Mouse (Mus musculus) c-Kit-positive CD71-negative TER-119-negative erythroid progenitor cells, embryonic 14.5 days (primary cell): ENCODE measurements around the gene Txlnb.
"Not testable (repeated sequence)": the region's sequence is repeated elsewhere in the genome, so short reads cannot be mapped to it uniquely, and the experiment has no call there.

ENCODE experiments used
- DNase-seq: peaks from one replicate; pipeline ENCODE4 v3.0.0-alpha.2; 2013; ENCODE audit warnings: low read depth

Txlnb gene

DNA sequence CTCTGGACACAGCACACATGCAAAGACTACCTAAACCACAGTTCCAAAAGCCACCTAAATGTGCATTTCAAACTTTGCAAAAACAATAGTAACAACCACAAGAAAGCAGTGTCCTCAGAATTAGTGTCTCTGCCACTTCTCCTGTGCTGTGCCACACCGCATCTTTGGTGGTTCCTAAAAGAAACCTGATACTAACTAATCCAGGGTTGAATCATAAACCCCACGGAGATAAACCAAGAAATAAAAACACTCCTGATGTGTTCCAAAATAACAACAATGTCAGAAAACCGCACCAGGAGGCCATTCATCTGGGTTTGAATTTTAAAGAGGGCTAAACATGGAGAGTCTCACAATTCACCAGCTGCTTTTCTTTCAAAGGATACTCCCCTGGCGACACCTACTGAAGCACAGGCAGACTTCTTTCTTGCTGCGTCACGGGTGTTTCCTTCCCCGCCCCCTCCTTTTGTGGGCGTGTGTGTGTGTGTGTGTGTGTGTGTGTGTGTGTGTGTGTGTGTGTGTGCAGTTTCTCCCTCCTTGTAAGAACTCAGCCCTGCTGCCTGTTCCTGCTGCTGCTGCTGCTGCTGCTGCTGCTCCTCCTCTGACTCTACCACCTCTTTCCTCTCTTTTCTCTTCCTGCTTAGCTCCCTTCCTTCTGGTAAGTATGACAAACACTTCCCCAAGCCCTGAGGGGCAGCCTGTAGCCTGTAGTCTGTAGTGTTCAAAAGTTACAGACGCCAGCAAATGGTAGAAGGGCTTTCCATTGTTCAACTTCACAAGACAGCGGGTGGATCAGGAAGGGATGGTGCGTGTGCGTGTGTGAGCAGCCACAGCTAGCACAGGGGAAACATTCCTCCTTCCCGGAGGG lies at the start of gene Txlnb:
Gene Txlnb, plus strand, starts transcription at position 460 of the 865 bp plus-strand sequence.
- no peak for DNase-seq

DNA sequence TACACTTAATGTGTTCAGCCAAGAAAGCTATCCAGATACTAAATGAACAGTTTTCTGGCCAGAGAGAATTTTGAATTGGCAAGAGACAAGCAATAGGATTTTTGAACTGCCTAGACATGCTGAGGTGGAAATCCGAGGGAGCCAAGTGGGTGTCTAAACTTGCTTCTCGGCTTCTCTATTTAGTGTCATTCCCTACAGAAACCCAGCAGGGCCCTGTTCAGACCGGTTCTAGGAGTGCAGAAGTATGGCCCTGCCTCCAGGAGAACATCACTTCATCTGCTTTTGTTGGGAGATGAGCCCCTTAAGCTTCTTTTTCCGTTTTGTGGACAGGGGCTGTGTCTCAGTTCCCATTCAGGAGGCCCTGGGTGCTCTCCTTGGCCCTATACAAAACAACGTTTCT lies 43.5 kb upstream of the Txlnb start:
- DNase-seq = no peak

DNA sequence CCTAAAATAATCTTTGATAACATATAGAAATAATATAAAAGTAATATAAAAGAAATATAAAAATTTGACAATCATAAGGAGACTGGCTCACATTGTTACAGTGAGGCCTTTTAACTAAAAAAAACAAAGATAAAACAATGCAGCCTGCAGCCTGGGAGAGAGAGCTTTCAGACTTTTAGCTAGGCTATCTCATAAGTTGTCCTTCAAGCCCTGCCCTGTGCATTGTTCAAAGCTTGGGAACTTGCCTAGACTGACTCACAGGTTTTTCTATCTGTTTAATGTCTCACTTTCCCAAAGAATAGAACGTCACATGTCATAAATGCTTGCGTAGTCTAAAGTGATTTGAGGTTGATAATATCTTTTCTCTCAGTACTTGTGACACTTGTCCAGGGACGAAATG lies 36.3 kb upstream of the Txlnb start:
- DNase-seq = no peak

DNA sequence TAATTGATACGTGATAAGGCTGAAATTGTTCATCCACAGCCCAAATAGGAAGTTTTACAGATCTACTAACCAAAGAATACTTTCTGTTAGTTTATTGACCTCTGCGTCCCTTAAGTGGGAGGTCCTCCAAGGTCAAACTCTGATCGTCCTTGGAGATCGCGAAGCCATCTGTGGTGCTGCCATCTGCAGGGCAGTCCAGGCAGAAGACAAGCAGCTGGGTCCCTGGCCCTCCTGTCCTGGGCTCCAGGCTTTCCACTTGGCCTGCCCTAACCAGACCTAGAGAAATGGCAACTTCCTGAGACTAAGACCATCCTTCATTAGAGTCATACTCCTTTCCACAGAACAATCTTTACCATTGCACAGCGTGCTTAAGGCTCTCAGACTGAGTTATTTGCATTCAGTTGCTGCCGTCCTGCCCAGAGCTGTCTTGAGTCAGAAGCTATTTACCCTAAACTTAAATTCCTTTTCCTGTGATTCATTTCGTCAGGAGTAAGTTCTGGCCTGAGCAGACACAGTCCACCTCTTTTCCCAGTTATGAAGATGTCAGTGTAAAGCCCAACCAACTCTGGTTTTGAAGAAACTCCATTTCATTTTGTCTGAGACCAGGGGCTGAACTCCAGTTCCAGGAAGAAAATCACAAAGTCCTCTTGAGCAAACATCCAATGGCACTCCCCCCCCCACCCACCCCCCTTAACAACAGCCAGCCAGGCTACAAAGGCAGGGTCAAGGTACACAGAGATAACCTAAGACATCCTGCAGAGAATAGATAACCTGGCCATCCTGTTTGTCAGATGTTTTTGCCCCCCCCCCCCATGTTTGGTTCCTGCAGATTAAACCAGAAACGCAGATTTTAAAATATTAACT lies 35.0 kb upstream of the Txlnb start:
- no peak for DNase-seq

DNA sequence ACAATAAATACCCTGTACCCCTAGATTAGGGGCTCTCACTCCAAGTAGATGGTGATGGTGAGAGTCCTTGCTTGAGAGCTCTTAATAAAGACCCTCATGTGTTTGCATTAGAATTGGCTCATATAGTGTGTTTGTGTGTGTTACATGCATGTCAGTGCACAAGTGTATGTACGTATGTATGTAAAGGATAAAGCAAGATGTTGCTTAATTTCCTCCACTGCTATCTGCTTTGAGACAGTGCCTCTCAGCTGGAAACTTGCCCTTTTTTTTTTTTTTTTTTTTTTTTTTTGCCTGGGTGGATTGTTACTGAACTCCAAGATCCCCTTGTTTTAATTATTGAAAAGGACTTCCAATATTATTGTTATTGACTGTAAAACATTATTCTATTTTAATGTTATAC lies 34.4 kb upstream of the Txlnb start:
- DNase-seq = no peak

DNA sequence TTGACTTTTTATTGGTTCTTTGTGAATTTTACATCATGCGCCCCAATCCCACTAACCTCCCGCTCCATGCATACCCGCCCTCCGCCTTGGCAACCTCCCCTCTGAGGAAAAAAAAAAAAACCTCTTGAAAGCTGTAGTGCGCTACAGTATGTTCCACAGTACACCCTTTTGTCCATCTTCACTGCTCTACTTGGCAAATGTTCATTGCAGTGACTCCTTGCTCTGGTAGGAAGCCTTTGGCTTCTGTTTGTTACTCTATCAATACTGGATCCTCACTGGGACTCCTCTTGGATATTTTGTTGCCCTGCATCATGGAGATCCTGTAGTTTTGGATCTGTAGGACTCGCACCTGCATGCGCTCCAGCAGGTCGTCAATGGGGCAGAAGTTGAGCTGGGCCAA lies 33.1 kb upstream of the Txlnb start:
- no peak for DNase-seq

DNA sequence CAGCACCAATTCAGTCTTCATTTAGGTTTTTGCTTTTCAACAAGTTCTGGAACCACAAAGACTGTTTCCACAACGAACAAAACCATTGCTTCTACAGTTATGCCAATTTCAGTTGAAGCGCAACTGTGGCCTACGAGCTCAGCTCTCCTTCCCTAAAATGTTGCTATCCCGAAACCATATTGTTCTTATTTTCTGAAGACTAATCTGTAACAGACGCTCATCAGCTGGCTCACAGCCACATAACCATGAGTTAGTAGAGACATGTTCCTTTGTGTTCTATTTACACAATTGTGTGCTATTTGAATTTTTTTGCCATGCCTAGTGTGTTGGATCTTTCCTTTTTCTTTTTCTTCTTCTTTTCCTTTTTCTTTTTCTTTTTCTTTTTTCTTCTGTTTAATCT lies 26.2 kb upstream of the Txlnb start:
- no peak for DNase-seq

DNA sequence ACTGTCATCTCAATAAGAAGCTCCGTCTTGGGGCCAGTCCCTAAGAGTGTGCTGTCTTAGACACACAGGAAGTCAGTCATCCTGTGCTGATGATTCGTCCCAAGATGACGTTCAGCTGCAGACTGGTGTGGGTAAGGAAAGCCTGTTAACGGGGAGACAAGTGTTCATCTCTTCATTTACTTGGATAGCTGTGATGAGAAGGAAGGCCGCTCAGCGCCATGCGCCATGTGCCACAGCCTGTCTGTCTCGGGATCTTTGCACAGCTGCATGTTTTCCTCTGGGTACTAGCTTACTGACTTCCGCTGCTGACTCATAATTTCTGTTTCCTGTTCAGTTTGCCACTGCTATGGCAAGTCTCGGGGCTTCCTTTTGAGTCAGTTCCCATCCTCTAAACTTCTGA lies 23.7 kb upstream of the Txlnb start:
- DNase-seq = no peak

DNA sequence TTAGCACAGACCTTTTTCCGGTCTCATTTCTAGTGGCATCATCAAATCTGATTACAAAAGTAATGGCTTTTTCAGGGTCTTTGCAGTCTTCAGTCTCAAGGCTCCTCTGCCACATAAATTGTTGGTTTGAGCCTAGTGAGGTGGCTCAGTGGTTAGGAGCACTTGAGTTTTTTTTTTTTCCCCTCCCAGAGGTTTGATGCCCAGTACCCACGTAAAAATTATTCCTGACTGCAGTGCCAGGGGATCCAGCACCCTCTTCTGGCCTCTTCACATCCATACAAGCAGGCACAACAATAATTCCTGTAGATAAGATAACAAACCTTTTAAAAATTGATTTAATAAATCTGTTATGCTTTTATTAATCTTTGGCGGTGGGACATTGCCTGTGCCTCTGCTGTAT lies 21.7 kb upstream of the Txlnb start:
- DNase-seq = no peak

DNA sequence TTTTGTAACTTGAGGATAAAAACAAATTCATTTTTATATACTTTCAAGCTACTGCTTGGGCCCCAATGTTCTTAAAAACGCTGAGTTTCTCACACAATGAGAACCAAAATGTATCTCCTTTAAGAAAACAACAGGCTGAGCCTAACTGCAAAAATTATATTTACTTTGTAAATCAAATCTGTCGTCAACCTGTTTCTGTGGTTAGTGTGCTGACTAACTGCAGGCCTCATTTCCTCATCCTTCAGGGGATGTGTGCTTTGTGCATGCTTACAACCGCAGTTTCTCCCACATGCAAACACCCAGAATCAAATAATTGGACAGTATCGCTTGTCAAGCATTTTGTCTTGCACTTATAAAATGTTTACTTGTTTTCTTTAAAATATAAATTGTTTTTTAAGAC lies 20.9 kb upstream of the Txlnb start:
- no peak for DNase-seq

DNA sequence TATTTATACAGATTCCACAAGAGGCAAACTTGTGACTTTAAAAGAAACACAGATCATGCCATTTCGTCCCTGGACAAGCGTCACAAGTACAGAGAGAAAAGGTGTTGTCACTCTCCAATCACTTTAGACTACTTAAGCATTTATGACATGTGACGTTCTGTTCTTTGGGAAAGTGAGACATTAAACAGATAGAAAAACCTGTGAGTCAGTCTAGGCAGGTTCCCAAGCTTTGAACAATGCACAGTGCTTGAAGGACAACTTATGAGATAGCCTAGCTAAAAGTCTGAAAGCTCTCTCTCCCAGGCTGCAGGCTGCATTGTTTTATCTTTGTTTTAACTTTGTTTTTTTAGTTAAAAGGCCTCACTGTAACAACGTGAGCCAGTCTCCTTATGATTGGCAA lies 19.3 kb upstream of the Txlnb start:
- DNase-seq = not testable (repeated sequence)

DNA sequence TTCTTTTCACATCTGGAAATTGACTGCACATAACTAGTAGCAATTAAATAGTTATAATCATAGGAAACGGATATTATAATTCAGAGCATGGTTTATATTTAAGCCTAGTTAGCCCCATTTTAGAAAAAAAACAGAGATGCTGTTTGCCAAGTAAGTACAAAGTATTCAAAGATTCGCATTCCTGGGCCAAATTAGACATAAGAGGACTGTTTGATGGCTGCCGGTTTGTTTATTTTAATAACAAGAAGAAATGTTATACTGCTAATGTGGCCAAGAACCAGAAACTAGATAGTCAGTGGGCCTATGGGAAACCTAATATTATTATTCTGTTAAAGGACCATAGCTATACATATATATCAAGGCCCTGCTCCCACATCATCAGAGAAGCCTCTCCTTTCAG lies 9.3 kb upstream of the Txlnb start:
- no peak for DNase-seq

DNA sequence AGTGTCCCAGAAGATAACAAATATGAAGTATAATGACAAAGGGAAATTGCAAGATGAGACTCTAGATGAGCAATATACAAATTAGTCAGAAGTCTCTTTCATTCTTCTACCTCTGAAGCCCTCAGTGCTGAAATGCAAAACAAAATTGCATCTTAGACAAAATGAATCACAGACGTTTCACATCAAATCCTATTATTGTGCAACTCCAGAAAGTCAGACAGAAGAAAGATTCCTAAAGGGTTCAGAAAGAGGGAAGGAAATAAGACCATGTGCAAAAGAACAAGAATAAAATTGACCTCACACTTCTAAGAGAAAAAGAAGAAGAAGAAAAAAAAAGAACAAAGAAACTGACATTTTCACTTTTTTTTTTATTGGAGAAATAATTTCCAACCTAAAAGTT lies 8.1 kb upstream of the Txlnb start:
- DNase-seq = no peak

DNA sequence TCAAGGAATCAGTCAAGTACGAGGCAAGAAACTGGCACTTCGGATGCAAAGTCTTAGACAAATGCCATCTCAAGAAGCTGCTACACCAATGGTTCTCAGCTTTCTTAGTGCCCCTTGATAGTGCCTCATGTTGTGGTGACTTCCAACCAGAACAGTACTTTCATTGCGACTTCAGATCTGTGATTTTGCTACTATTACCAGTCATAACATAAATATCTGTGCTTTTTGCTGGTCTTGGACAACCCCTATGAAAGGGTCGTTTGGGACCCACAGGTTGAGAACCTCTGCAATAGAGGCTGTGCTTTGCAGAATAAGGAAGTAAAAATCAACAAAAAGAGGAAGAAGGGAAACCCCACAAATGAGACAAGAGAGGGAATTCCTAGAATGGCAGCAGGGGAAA lies 7.7 kb upstream of the Txlnb start:
- DNase-seq = no peak

DNA sequence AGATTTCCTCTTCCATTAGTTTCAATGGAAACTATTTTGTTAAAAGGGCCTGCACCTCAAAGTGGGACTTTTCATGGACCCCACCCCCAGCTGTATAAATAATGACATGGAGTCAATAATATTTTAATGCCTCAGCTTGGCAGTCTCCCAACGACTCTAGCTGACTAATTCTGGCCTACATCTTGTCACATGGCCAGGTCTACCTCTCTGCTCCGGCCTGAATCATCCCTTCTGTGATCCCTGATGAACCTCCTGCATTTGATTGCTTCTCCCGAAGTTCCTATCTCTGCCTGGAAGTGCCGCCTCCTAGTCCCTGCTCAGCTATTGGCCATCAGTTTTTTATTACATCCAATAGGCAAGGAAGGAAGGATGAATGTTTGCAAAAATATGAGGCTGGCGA lies 2.1 kb upstream of the Txlnb start:
- no peak for DNase-seq

DNA sequence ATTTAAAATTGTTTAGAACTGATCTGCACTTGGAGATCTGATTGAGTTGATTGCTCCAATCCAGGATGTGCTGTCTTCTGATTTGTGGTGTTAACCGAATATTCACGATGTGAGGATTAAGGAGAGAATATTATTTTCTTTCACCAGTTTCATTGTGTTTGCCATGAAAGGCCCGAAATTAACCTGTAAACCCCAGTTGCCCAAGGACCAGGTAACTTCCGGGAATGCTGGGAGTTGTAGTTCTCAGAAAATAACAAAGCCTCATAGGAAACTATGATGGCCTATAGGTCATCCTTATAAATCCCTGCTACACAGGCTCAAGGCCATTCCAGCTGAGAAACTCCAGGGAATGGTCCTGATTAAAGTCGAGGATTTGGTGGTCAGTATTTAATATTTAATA lies 1.6 kb upstream of the Txlnb start:
- DNase-seq = no peak

DNA sequence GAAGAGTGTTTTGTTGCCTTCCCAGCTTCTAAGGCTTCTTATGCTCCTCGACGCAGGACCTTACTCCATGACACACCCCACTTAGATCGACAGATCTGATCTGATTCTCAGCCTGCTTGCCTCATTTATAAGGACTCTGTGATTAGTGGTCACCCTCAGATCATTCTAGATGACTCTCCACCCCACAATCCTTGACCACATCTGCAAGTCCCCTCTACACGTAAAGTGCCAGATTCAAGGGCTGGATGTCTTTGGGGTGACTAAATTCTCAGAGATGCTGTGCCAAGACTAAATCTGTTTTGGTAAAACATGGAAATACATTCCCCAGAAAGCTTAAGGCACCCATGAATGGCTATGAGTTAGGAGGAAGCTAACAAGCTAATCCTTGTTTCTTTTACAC lies 799 bp upstream of the Txlnb start:
- DNase-seq = no peak

DNA sequence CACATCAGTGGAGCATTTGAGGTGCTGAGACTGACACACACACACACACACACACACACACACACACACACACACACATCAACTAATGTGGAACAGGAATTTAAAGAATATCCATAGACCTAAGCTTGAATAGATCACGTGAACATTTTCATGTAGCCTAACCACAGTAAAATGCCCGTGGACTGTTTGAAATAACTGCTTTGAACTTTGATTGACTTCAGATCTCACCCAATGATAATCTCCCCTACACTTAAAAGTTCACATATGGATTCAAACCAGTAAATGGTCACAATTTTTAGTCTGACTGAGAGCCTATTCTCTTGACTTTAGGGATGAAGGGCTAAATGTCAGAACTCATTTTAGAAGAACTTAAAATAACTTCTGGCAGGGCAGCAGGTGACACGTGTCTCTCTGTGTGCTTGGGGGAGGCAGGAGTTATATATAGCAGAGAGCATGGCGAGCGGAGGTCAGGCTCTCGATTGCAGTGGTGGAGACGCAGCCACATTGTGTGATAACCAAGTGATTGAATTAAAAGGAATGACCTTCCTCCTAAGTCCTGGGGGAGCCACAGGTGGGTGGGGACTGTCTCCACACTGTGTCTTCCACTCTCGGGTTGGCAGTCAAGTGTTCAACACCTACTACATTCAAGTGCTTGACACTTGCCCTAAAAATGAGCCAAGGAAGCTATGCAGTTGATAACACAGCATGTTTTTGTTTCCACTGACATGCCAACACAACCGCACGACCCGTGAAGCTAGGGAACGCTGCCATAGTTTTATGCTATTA lies 1.0 kb downstream of the Txlnb start:
- DNase-seq = no peak

DNA sequence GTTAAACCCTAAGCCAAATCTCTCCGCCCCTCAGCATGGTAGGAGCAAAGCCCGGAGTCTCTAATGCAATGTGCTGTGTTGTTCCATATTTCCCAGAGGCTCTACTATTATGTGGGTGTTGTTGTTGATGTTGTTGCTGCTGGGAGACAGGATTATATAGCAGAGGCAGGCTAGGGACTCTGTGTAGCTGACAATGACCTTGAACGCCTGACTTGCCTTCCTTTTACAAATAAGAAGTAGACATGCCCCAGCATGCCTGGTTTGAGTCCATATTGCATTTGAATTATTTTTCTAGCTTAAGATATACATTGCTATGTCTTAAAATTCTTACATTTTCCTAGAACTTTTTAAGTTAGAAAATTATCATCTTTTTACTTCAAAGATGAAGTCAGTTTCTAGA lies 1.7 kb downstream of the Txlnb start:
- DNase-seq = no peak

DNA sequence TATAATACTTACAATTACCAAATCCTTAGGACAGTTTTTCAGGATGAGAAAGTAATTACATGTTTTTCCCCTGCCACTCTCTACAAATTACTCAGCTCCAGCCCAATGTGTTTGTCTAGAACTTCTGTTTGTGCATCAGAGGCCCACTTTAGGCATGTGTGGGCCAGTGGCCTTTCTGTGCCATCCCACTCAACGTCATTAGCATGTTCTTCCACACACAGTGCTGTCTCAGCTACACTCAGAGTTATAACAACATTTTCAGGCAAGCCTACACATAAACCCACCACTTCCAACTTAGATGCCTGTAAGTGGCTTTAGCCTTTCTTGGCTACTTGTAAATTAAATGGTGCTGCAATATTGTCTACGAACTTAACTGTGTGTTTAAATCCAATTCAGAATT lies 5.8 kb downstream of the Txlnb start:
- DNase-seq = no peak

DNA sequence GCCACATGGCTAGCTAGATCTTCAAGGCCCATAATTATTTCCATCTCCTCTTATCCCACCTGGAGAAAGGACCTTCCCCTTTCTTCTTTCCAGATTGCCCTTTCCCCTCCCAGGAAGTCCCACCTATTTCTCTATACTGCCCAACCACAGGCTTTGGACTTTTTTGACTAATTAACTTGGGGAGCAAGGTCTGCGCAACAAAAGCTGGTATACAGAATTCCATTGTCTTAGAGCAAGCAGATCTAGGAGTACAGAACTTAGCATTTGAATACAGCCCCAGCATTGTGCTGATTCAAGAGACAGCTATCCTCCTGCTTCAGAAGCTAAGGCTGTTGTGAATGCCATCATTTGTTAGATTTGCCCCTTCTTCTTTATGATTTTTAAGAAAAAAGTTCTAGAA lies 12.5 kb downstream of the Txlnb start:
- no peak for DNase-seq

DNA sequence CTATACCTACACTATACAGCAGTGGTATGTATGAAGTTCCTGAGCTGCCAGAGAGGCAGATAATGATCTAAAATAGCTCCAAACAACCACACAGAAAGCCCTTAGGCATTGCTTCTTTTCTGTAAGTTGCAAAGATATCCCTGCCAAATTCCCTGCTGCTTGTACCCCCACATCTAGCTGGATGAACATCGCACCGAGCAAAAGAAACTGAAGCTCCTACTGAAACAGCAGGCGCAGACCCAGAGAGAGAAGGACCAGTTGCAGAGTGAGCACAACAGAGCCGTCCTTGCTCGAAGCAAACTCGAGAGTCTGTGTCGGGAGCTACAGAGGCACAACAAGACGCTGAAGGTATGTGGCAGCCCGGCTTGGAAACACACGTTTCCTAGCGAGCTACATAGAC lies 19.0 kb downstream of the Txlnb start:
- no peak for DNase-seq

DNA sequence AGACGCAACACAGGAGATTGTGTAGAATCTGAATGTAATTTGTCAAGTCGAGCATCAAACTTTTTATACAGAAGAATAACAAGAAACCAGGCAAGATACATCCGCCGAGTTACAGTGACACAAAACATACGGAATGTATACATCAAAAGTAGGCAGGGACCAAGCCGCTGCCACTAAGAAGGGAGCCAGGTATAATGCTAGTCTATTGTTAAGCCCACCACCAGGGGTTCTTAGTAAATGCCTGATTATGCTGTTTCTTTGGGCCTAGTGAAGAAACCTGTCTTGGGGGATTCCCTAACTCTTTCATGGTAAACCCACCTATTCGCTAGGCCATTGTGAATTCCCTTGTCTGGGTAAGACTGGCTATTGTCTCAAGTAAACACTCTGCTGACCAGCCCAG lies 24.4 kb downstream of the Txlnb start:
- DNase-seq = not testable (repeated sequence)
